Mouse (Mus musculus): ENCODE measurements at regions not wholly inside any gene's neighbourhood (a gene's known extent, or its start where the extent isn't known, plus 50 kb on each side); places are given as distances from the start of the nearest gene placed in this dataset.

- Histone ChIP-seq H3K4me2 (ENCODE audit: low read length) (no peak overlapping the region), H3K9me3 (replicated peaks; ENCODE audit: control insufficient read depth, low read length) (no peaks in the 10 kb centered on the region), H3K27me3 (replicated peaks; ENCODE audit: control insufficient read depth, insufficient read depth, low read length) (no peaks in the 10 kb centered on the region), H3K4me1 (ENCODE audit: control insufficient read depth, insufficient read depth, low read length) (0 out of 2 replicates have a peak, but pooled peaks cover 2% of the 10 kb centered on the region), H3K36me3 (ENCODE audit: control insufficient read depth, insufficient read depth, low read length) (no peaks in the 10 kb centered on the region), H3K4me3 (ENCODE audit: low read depth, low read length) (no peak overlapping the region), H3K9ac (ENCODE audit: low read length) (no peak overlapping the region), H3K27ac (ENCODE audit: low read depth, low read length) (no peak overlapping the region)
- ATAC-seq = no peak
- 62% methylated on average over 1 of the region's 1 CpGs for WGBS
- DNase-seq (ENCODE audit: low spot score) = no peak
These were observed 118.1 kb downstream of the Ets2 start for GRCm38 (mm10) chr16:95820013-95820412.

- 93% methylated on average over 13 of the region's 13 CpGs for WGBS
- H3K4me1 ChIP-seq (ENCODE audit: control insufficient read depth, insufficient read depth, low read length) = no peaks in the 10 kb centered on the region
- DNase-seq (ENCODE audit: low spot score) (no peak), ATAC-seq (no peak)
- H3K4me3 ChIP-seq (ENCODE audit: low read depth, low read length) = no peak overlapping the region
- H3K4me2 ChIP-seq (ENCODE audit: low read length) = no peak overlapping the region
- no peak overlapping the region for H3K9ac ChIP-seq (ENCODE audit: low read length)
- no peak overlapping the region for H3K27ac ChIP-seq (ENCODE audit: low read depth, low read length)
- H3K9me3 ChIP-seq (replicated peaks; ENCODE audit: control insufficient read depth, low read length) = no peaks in the 10 kb centered on the region
- H3K27me3 ChIP-seq (replicated peaks; ENCODE audit: control insufficient read depth, insufficient read depth, low read length) = no peaks in the 10 kb centered on the region
- H3K36me3 ChIP-seq (ENCODE audit: control insufficient read depth, insufficient read depth, low read length) = no peaks in the 10 kb centered on the region
These were observed 114.1 kb downstream of the Ets2 start for GRCm38 (mm10) chr16:95815966-95816365.

- Histone ChIP-seq H3K9me3 (replicated peaks; ENCODE audit: control insufficient read depth, low read length) (no peaks in the 10 kb centered on the region), H3K4me2 (ENCODE audit: low read length) (no peak overlapping the region), H3K36me3 (ENCODE audit: control insufficient read depth, insufficient read depth, low read length) (no peaks in the 10 kb centered on the region), H3K9ac (ENCODE audit: low read length) (no peak overlapping the region), H3K27ac (ENCODE audit: low read depth, low read length) (no peak overlapping the region), H3K27me3 (replicated peaks; ENCODE audit: control insufficient read depth, insufficient read depth, low read length) (no peaks in the 10 kb centered on the region), H3K4me1 (ENCODE audit: control insufficient read depth, insufficient read depth, low read length) (no peaks in the 10 kb centered on the region), H3K4me3 (ENCODE audit: low read depth, low read length) (no peak overlapping the region)
- DNase-seq (ENCODE audit: low spot score) = no peak
- ATAC-seq = no peak
- WGBS = 93% methylated on average over 6 of the region's 6 CpGs
These were observed 113.4 kb downstream of the Ets2 start for GRCm38 (mm10) chr16:95815206-95815731.

GRCm38 (mm10) chr16:95814513-95815118 lies 112.7 kb downstream of the Ets2 start:
- Histone ChIP-seq H3K9me3 (replicated peaks; ENCODE audit: control insufficient read depth, low read length) (no peaks in the 10 kb centered on the region), H3K4me3 (ENCODE audit: low read depth, low read length) (no peak overlapping the region), H3K36me3 (ENCODE audit: control insufficient read depth, insufficient read depth, low read length) (no peaks in the 10 kb centered on the region), H3K27ac (ENCODE audit: low read depth, low read length) (no peak overlapping the region), H3K4me1 (ENCODE audit: control insufficient read depth, insufficient read depth, low read length) (no peaks in the 10 kb centered on the region), H3K4me2 (ENCODE audit: low read length) (no peak overlapping the region), H3K27me3 (replicated peaks; ENCODE audit: control insufficient read depth, insufficient read depth, low read length) (no peaks in the 10 kb centered on the region), H3K9ac (ENCODE audit: low read length) (no peak overlapping the region)
- WGBS = 82% methylated on average over 9 of the region's 9 CpGs
- DNase-seq (ENCODE audit: low spot score) (no peak), ATAC-seq (no peak)

GRCm38 (mm10) chr16:95811092-95811491 lies 109.2 kb downstream of the Ets2 start:
- no peak for ATAC-seq
- Histone ChIP-seq H3K4me3 (ENCODE audit: low read depth, low read length) (no peak overlapping the region), H3K4me1 (ENCODE audit: control insufficient read depth, insufficient read depth, low read length) (no peaks in the 10 kb centered on the region), H3K27ac (ENCODE audit: low read depth, low read length) (no peak overlapping the region), H3K4me2 (ENCODE audit: low read length) (no peak overlapping the region), H3K9ac (ENCODE audit: low read length) (no peak overlapping the region), H3K36me3 (ENCODE audit: control insufficient read depth, insufficient read depth, low read length) (no peaks in the 10 kb centered on the region), H3K27me3 (replicated peaks; ENCODE audit: control insufficient read depth, insufficient read depth, low read length) (no peaks in the 10 kb centered on the region), H3K9me3 (replicated peaks; ENCODE audit: control insufficient read depth, low read length) (no peaks in the 10 kb centered on the region)
- no peak for DNase-seq (ENCODE audit: low spot score)
- WGBS = 63% methylated on average over 6 of the region's 6 CpGs

- no peak for ATAC-seq
- Histone ChIP-seq H3K27ac (ENCODE audit: low read depth, low read length) (no peak overlapping the region), H3K4me3 (ENCODE audit: low read depth, low read length) (no peak overlapping the region), H3K4me2 (ENCODE audit: low read length) (no peak overlapping the region), H3K4me1 (ENCODE audit: control insufficient read depth, insufficient read depth, low read length) (no peaks in the 10 kb centered on the region), H3K36me3 (ENCODE audit: control insufficient read depth, insufficient read depth, low read length) (no peaks in the 10 kb centered on the region), H3K9me3 (replicated peaks; ENCODE audit: control insufficient read depth, low read length) (no peaks in the 10 kb centered on the region), H3K9ac (ENCODE audit: low read length) (no peak overlapping the region), H3K27me3 (replicated peaks; ENCODE audit: control insufficient read depth, insufficient read depth, low read length) (no peaks in the 10 kb centered on the region)
- no peak for DNase-seq (ENCODE audit: low spot score)
- WGBS = 94% methylated on average over 21 of the region's 21 CpGs
These were observed 107.4 kb downstream of the Ets2 start for GRCm38 (mm10) chr16:95809127-95809876.

GRCm38 (mm10) chr16:95806510-95806909 lies 104.6 kb downstream of the Ets2 start:
- Histone ChIP-seq H3K4me3 (ENCODE audit: low read depth, low read length) (no peak overlapping the region), H3K27ac (ENCODE audit: low read depth, low read length) (no peak overlapping the region), H3K9ac (ENCODE audit: low read length) (no peak overlapping the region), H3K4me1 (ENCODE audit: control insufficient read depth, insufficient read depth, low read length) (no peaks in the 10 kb centered on the region), H3K27me3 (replicated peaks; ENCODE audit: control insufficient read depth, insufficient read depth, low read length) (no peaks in the 10 kb centered on the region), H3K9me3 (replicated peaks; ENCODE audit: control insufficient read depth, low read length) (no peaks in the 10 kb centered on the region), H3K4me2 (ENCODE audit: low read length) (no peak overlapping the region), H3K36me3 (ENCODE audit: control insufficient read depth, insufficient read depth, low read length) (no peaks in the 10 kb centered on the region)
- DNase-seq (ENCODE audit: low spot score) = no peak
- WGBS = 88% methylated on average over 5 of the region's 5 CpGs
- ATAC-seq = no peak

GRCm38 (mm10) chr16:95804199-95804598 lies 102.3 kb downstream of the Ets2 start:
- Histone ChIP-seq H3K9me3 (replicated peaks; ENCODE audit: control insufficient read depth, low read length) (no peaks in the 10 kb centered on the region), H3K27me3 (replicated peaks; ENCODE audit: control insufficient read depth, insufficient read depth, low read length) (no peaks in the 10 kb centered on the region), H3K4me1 (ENCODE audit: control insufficient read depth, insufficient read depth, low read length) (no peaks in the 10 kb centered on the region), H3K4me2 (ENCODE audit: low read length) (no peak overlapping the region), H3K9ac (ENCODE audit: low read length) (no peak overlapping the region), H3K36me3 (ENCODE audit: control insufficient read depth, insufficient read depth, low read length) (no peaks in the 10 kb centered on the region), H3K4me3 (ENCODE audit: low read depth, low read length) (no peak overlapping the region), H3K27ac (ENCODE audit: low read depth, low read length) (no peak overlapping the region)
- WGBS = 25% methylated on average over 1 of the region's 1 CpGs
- DNase-seq (ENCODE audit: low spot score) = no peak
- no peak for ATAC-seq

GRCm38 (mm10) chr16:95802641-95803040 lies 100.8 kb downstream of the Ets2 start:
- H3K4me3 ChIP-seq (ENCODE audit: low read depth, low read length) = no peak overlapping the region
- H3K4me2 ChIP-seq (ENCODE audit: low read length) = no peak overlapping the region
- H3K4me1 ChIP-seq (ENCODE audit: control insufficient read depth, insufficient read depth, low read length) = no peaks in the 10 kb centered on the region
- ATAC-seq (no peak), DNase-seq (ENCODE audit: low spot score) (no peak)
- no peaks in the 10 kb centered on the region for H3K9me3 ChIP-seq (replicated peaks; ENCODE audit: control insufficient read depth, low read length)
- H3K36me3 ChIP-seq (ENCODE audit: control insufficient read depth, insufficient read depth, low read length) = no peaks in the 10 kb centered on the region
- H3K27ac ChIP-seq (ENCODE audit: low read depth, low read length) = no peak overlapping the region
- H3K9ac ChIP-seq (ENCODE audit: low read length) = no peak overlapping the region
- no peaks in the 10 kb centered on the region for H3K27me3 ChIP-seq (replicated peaks; ENCODE audit: control insufficient read depth, insufficient read depth, low read length)
